33 mouse cellular contexts compared by ENCODE assay signal in the genomic region with DNA sequence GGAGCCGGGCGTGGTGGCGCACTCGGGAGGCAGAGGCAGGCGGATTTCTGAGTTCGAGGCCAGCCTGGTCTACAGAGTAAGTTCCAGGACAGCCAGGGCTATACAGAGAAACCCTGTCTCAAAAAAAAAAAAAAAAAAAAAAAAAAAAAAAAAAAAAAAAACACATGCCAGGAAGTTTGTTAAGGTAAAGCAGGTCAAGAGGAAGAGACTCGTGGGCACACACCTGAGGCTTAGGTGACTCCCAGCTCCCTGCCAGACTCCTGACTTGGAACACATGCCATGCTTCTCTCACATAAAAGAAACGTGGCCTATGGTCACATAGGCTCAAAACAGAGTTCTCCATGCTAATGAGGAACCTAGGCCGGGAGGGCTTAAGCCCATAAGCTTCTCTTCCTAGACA. TPM values are rescaled to one million over a fixed set of nuclear protein-coding genes. Genes with fewer than 3 reads are reported as not detected.
"Had no signal": no experiment of that assay in that cellular context is flagged by ENCODE, and none has a peak within 500 bp of the region (broad histone marks: within the 10 kb centered on the region; RNA-seq: fewer than 3 reads in every experiment).

No protein-coding gene starts in this region.

RNA-seq across cellular contexts. Expression of gene Igll1, which starts 7.7 kb away (rescaled TPM):
- total RNA-seq: heart, postnatal 10 days; heart, postnatal 14 days; heart, postnatal 25 days; heart, postnatal 36 days; heart, postnatal 4 days; hematopoietic stem cell, adult 5-6 weeks; hindbrain, postnatal 0 days; layer of hippocampus, adult 18-20 months; layer of hippocampus, adult 2 months; layer of hippocampus, adult 8-10 months; layer of hippocampus, postnatal 10 days; layer of hippocampus, postnatal 14 days; layer of hippocampus, postnatal 25 days; layer of hippocampus, postnatal 36 days; left cerebral cortex, adult 18-20 months had no signal
- polyA plus RNA-seq: heart, embryonic 10.5 days; heart, embryonic 11.5 days; heart, embryonic 12.5 days; heart, embryonic 13.5 days; heart, embryonic 14.5 days; heart, embryonic 15.5 days; heart, embryonic 16.5 days; heart, postnatal 0 days; hindbrain, embryonic 11.5 days; hindbrain, embryonic 12.5 days; hindbrain, embryonic 14.5 days; hindbrain, embryonic 15.5 days; hindbrain, embryonic 16.5 days; hindbrain, postnatal 0 days; inflammation-experienced regulatory T-cells, adult 6 months; intestine, embryonic 14.5 days; intestine, postnatal 0 days; kidney, embryonic 14.5 days; large intestine, adult 2 months had no signal

RNA-seq across cellular contexts. Expression of gene Vpreb1, which starts 14.6 kb away (rescaled TPM):
- total RNA-seq: heart, postnatal 36 days; heart, postnatal 4 days; hindbrain, postnatal 0 days; layer of hippocampus, adult 18-20 months; left cerebral cortex, adult 18-20 months had no signal

RNA-seq across cellular contexts. Expression of gene Spag6l, which starts 26.8 kb away (rescaled TPM):
- total RNA-seq: heart, postnatal 10 days; heart, postnatal 25 days had no signal
- polyA plus RNA-seq: inflammation-experienced regulatory T-cells, adult 6 months; large intestine, adult 2 months had no signal
